Mouse (Mus musculus): ENCODE measurements at regions not wholly inside any gene's neighbourhood (a gene's known extent, or its start where the extent isn't known, plus 50 kb on each side); places are given as distances from the start of the nearest gene placed in this dataset.
"Not testable (repeated sequence)": the region's sequence is repeated elsewhere in the genome, so short reads cannot be mapped to it uniquely, and the experiment has no call there.

DNA sequence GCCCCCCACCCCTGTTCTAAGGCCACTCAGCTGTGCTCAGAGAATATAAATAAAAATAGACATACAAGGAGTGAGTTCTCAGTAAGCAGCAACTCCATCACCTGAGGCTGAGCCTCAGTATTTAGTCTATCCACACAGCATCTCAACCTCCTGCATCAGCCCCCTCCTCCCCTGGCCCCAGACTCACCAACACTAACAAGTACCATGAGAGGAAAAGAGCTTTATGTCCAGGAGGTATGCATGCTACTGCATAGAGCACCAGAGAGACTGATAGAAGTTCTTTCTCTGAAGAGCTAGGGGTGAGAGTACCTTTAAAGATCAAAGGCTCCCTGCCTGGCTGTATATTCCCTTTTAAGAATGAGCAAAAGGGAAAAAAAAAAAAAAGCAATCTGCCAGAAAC lies 100.3 kb upstream of the Arhgap20 start:
- no peak for DNase-seq

DNA sequence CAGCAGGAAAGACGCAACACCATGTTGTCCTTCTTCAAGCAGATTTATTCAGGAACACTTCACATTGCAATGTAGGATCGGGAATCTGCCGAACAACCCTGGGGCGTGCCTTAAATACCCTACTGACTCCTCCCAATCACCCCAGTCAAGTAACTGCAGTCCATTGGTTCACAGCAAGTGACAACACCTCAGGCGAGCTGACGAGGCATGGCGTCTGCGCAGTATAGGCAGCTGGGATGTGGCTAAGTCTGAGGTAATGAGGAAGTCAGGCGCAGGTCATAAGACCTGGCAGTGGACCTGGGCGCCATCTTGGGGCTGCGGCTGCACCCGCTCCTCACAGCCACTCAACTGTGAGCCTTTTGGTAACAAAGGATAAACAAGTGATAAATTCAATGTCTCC lies 96.2 kb upstream of the Arhgap20 start:
- not testable (repeated sequence) for DNase-seq

DNA sequence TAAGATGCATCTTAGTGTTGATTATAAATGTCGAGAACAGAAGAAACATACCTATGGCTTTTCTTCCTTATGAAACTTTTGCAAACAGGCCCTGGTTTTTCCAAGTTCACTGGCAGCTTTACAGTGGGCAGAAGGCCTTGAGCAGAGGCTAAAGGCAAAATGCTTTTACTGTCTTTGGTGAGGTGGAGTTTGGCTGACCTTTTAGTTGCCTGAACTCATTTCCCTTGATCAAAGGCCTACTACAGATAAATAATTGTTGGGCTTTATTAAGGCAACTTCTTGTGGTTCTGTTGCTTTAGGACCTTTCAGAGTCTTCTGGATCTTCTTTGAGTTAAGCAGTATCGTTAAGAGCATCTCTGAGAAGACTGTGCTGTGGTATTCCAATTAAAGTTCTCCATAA lies 94.6 kb upstream of the Arhgap20 start:
- DNase-seq: no peak

DNA sequence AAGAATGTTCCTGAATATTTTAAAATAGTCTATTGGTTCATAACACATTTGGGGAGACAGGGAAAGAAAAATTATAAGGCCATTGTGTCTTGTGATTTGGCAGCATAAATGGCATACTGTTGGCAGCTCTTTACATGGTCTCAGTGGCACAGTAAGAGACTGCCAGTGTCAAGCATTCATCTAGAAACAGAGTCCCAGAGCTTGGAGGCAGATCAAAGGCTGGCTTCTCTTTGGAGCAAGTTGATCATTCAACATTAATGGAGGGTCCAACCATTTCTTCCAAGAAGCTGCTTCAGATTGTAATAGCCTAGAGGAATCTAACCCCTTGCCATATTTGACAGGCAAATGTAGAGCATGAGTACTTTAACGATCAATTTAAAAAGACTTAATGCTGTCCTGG lies 78.6 kb upstream of the Arhgap20 start:
- no peak for DNase-seq

DNA sequence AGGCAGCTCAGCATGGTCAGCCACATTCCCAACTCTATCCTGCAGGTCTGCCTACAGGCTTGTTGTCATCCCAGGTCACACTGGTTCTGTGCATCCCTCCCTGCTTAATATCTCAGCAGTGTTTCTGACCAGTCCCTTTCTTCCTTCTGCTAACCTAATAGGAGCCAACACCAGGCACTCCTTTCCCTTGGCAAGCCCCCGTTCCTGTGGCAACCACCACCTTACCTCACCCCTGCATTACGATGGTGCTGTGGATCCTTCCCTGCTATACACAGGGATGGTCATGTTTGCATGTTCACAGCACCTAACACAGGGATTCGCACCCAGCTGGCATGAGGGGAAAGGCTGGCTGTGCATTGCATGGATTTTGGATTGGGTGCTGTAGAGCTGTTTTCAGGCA lies 50.8 kb upstream of the Arhgap20 start:
- no peak for DNase-seq
